Mouse (Mus musculus) left cerebral cortex, postnatal 14 days (tissue): ENCODE data around the gene Gm11492. TPM values are rescaled to one million over a fixed set of nuclear protein-coding genes. Genes with fewer than 3 reads are reported as not detected.

Experiments
- DNase-seq, 2 experiments: peaks; one replicate each; pipeline ENCODE4 v3.0.0; 2021 to 2022; ENCODE audit warnings: low spot score in 2 of 2, mixed read lengths in 1 of 2
- intact Hi-C: fragments of 180-260 bp; cut with DNase I; formaldehyde crosslinking; loops from one replicate; pipeline ENCODE4 v1.15.1; 2025
- total RNA-seq, 2 experiments: library from RNA; stranded (reverse); gene quantifications; 2 replicates each; pipeline ENCODE4 v1.2.3; 2021

The Gm11492 gene
- total RNA-seq, 2 experiments from 2014 or later: 0.17 TPM; not detected in 1

- peak; percentile 40 to 49 for DNase-seq
- intact Hi-C loops: loop anchor here (5.0 kb wide), 1 partner anchor 166 kb away; the partner anchor contains the start of gene Tspoap1
These were observed 29.5 kb downstream of the Gm11492 start for GRCm38 (mm10) chr11:87595976-87596375.

- DNase-seq: peak in 1 of 2 experiments; percentile 61
- intact Hi-C loops: loop anchor here (5.0 kb wide), 1 partner anchor 166 kb away; the partner anchor contains the start of gene Tspoap1
These were observed 30.0 kb downstream of the Gm11492 start for GRCm38 (mm10) chr11:87596492-87596891.

- no peak for DNase-seq
- intact Hi-C loops: loop anchor here (5.0 kb wide), 1 partner anchor 165 kb away; the partner anchor contains the start of gene Tspoap1
These were observed 30.6 kb downstream of the Gm11492 start for GRCm38 (mm10) chr11:87597061-87597460.

- intact Hi-C loops: loop anchor here (5.0 kb wide), 1 partner anchor 163 kb away; the partner anchor contains the start of gene Tspoap1
These were observed 33.1 kb downstream of the Gm11492 start for GRCm38 (mm10) chr11:87599395-87600089.

GRCm38 (mm10) chr11:87600322-87600853 is 33.9 kb downstream of the Gm11492 start:
- no peak for DNase-seq
- intact Hi-C loops: no loop called here

More at GRCm38 (mm10) chr11:87599395-87600089, 33.1 kb downstream of the Gm11492 start:
- DNase-seq: no peak

GRCm38 (mm10) chr11:87602234-87602633 is 35.8 kb downstream of the Gm11492 start:
- no peak for DNase-seq
- intact Hi-C loops: no loop called here

- intact Hi-C loops: no loop called here
- no peak for DNase-seq
These were observed 37.1 kb downstream of the Gm11492 start for GRCm38 (mm10) chr11:87603571-87603970.

- intact Hi-C loops: no loop called here
- DNase-seq: no peak
These were observed 42.8 kb downstream of the Gm11492 start for GRCm38 (mm10) chr11:87609264-87609663.

- no peak for DNase-seq
- intact Hi-C loops: no loop called here
These were observed 45.1 kb downstream of the Gm11492 start for GRCm38 (mm10) chr11:87611547-87611946.

- no peak for DNase-seq
- intact Hi-C loops: no loop called here
These were observed 47.5 kb downstream of the Gm11492 start for GRCm38 (mm10) chr11:87613972-87614371.

GRCm38 (mm10) chr11:87615551-87615950 is 49.1 kb downstream of the Gm11492 start:
- no peak for DNase-seq
- intact Hi-C loops: no loop called here

- DNase-seq: no peak
- intact Hi-C loops: no loop called here
These were observed 49.5 kb downstream of the Gm11492 start for GRCm38 (mm10) chr11:87615952-87616351.

GRCm38 (mm10) chr11:87616790-87617474 is 50.5 kb downstream of the Gm11492 start, which contains the start of gene Hsf5:
Gene Hsf5, plus strand, starts transcription at chr11:87617164.
- no peak for DNase-seq
- intact Hi-C loops: no loop called here

- DNase-seq: no peak
- intact Hi-C loops: no loop called here
These were observed 51.2 kb downstream of the Gm11492 start for GRCm38 (mm10) chr11:87617606-87618005.

Other genes with a start within 250 kb of the Gm11492 start
- 100 to 1,000 TPM; 189 to 194 TPM for gene Ppm1e, start 207.6 kb upstream of the Gm11492 start, total RNA-seq
- gene Rad51c, start 161.7 kb upstream of the Gm11492 start, total RNA-seq: 1 to 10 TPM; 4.7 to 5.5 TPM
- under 1 TPM; 0.19 to 0.92 TPM for gene Tex14, start 161.6 kb upstream of the Gm11492 start, total RNA-seq
- 100 to 1,000 TPM in 1 of 2 experiments, 10 to 100 TPM in 1; 95.3 to 109 TPM for gene Sept4, start 2.2 kb downstream of the Gm11492 start, total RNA-seq
- 10 to 100 TPM; 83.5 to 86.6 TPM for gene Mtmr4, start 25.5 kb downstream of the Gm11492 start, total RNA-seq
- gene Hsf5, start 50.5 kb downstream of the Gm11492 start, total RNA-seq: under 1 TPM; 0.46 to 0.66 TPM
- gene Rnf43, start 96.1 kb downstream of the Gm11492 start, total RNA-seq: 1 to 10 TPM; 2.6 to 4.1 TPM
- gene Supt4a, start 170.9 kb downstream of the Gm11492 start, total RNA-seq: 10 to 100 TPM; 60.6 to 67.6 TPM
- 100 to 1,000 TPM; 154 to 162 TPM for gene Tspoap1, start 193.9 kb downstream of the Gm11492 start, total RNA-seq
- not detected for gene Mpo, start 226.9 kb downstream of the Gm11492 start, total RNA-seq